Comparison of ENCODE assay signal across 27 mouse cellular contexts in the genomic region with DNA sequence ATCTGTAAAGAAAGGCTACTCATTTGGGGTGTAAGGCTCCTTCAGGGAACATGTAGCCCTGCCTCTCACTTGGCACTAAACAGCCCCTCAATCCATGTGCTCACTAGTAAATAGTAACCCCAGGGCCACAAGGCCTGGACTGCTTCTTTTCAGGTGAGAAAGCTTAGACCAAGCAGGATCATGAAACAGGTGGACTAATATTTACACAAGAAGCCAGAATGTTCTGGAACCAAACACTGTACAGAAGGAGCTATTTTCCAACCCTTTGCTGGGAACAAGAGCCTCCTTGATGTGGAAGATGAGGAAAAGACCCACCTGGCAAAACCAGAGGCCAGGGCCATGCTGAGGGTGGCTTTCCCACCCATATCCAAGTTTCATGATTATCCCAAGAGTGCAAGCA. TPM values are rescaled to one million over a fixed set of nuclear protein-coding genes. Genes with fewer than 3 reads are reported as not detected.
"Had no signal": no experiment of that assay in that cellular context is flagged by ENCODE, and none has a peak within 500 bp of the region (broad histone marks: within the 10 kb centered on the region; RNA-seq: fewer than 3 reads in every experiment).

No protein-coding gene starts in this region.

- H3K4me1 ChIP-seq: heart, embryonic 12.5 days; hindbrain, embryonic 10.5 days; hindbrain, embryonic 12.5 days; hindbrain, embryonic 15.5 days; kidney, embryonic 15.5 days; limb, embryonic 13.5 days; limb, embryonic 15.5 days had no signal

- H3K9me3 ChIP-seq: heart, embryonic 12.5 days; hindbrain, embryonic 10.5 days; hindbrain, embryonic 12.5 days; hindbrain, embryonic 15.5 days; kidney, embryonic 15.5 days; limb, embryonic 13.5 days; limb, embryonic 15.5 days; liver, embryonic 12.5 days had no signal

- DNase-seq: gastrocnemius, adult 2 months; gastrocnemius, postnatal 10 days; gastrocnemius, postnatal 25 days; heart, adult 2 months; heart, postnatal 10 days; heart, postnatal 4 days; kidney, adult 11 months; kidney, adult 2 months; kidney, adult 9 months; kidney, postnatal 14 days; kidney, postnatal 36 days; layer of hippocampus, adult 9-11 months; layer of hippocampus, postnatal 36 days; left cerebral cortex, postnatal 4 days had no signal

- ATAC-seq: hindbrain, postnatal 0 days; liver, embryonic 12.5 days had no signal

- H3K4me2 ChIP-seq: heart, embryonic 12.5 days; hindbrain, embryonic 12.5 days; hindbrain, embryonic 15.5 days; kidney, embryonic 15.5 days; limb, embryonic 13.5 days; limb, embryonic 15.5 days; liver, embryonic 12.5 days had no signal

- H3K27ac ChIP-seq: gastrocnemius, adult 2 months; heart, adult 2 months; hindbrain, embryonic 10.5 days; hindbrain, embryonic 12.5 days; hindbrain, embryonic 15.5 days; hindbrain, postnatal 0 days; kidney, embryonic 15.5 days; kidney, postnatal 0 days; limb, embryonic 13.5 days; limb, embryonic 15.5 days; liver, embryonic 12.5 days had no signal

- H3K9ac ChIP-seq: heart, embryonic 12.5 days; hindbrain, embryonic 12.5 days; hindbrain, embryonic 15.5 days; kidney, embryonic 15.5 days; limb, embryonic 13.5 days; limb, embryonic 15.5 days; liver, embryonic 12.5 days had no signal

- H3K27me3 ChIP-seq: heart, embryonic 12.5 days; hindbrain, embryonic 12.5 days; hindbrain, embryonic 15.5 days; kidney, embryonic 15.5 days; limb, embryonic 13.5 days; limb, embryonic 15.5 days; liver, embryonic 12.5 days had no signal

- H3K4me3 ChIP-seq: gastrocnemius, adult 2 months; heart, adult 2 months; heart, embryonic 12.5 days; hindbrain, embryonic 10.5 days; hindbrain, embryonic 12.5 days; hindbrain, embryonic 15.5 days; kidney, embryonic 15.5 days; limb, embryonic 13.5 days; limb, embryonic 15.5 days; liver, embryonic 12.5 days had no signal

RNA-seq across cellular contexts. Expression of a gene that starts 47.3 kb away (rescaled TPM):
- polyA plus RNA-seq: heart, embryonic 12.5 days; heart, embryonic 14.5 days; hindbrain, embryonic 10.5 days; intestine, embryonic 14.5 days; limb, embryonic 11.5 days; liver, embryonic 12.5 days had no signal
